Mouse (Mus musculus) MEL (cell line): ENCODE measurements at regions not wholly inside any gene's neighbourhood (a gene's known extent, or its start where the extent isn't known, plus 50 kb on each side); places are given as distances from the start of the nearest gene placed in this dataset.

ENCODE experiments used
- DNase-seq: peaks from one replicate; pipeline ENCODE4 v3.0.0; 2011; ENCODE audit warnings: low read depth, low spot score
- H3K27ac ChIP-seq: 2 replicates; pipeline ENCODE4 v1.5.1; 2012; ENCODE audit warnings: low read depth, mild to moderate bottlenecking, control low read depth, low read length, moderate library complexity; ENCODE audit not compliant: control insufficient read depth
- H3K27me3 ChIP-seq, 2 experiments: fragments of 150-350 bp in 1 of 2; sonication (generic) in 1 of 2; 2 replicates each; pipeline ENCODE4 v1.6.1; 2012; ENCODE audit warnings: low read length in 2 of 2, mild to moderate bottlenecking in 2 of 2, improper control_type of control experiment in 1 of 2, moderate library complexity in 1 of 2; ENCODE audit not compliant: insufficient read depth in 2 of 2, control insufficient read depth in 1 of 2
- H3K36me3 ChIP-seq, 2 experiments: 2 replicates each; pipeline ENCODE4 v1.6.1; 2012 to 2014; ENCODE audit warnings: low read length in 2 of 2, improper control_type of control experiment in 1 of 2, inconsistent platforms in 1 of 2, mild to moderate bottlenecking in 1 of 2; ENCODE audit not compliant: insufficient read depth in 2 of 2, control insufficient read depth in 1 of 2
- H3K4me1 ChIP-seq, 2 experiments: fragments of 150-350 bp in 1 of 2; sonication (generic) in 1 of 2; 2 replicates each; pipeline ENCODE4 v1.6.1; 2012; ENCODE audit warnings: low read length in 2 of 2, improper control_type of control experiment in 1 of 2, mild to moderate bottlenecking in 1 of 2; ENCODE audit not compliant: insufficient read depth in 2 of 2, control insufficient read depth in 1 of 2
- H3K4me3 ChIP-seq, 2 experiments: fragments of 150-350 bp in 1 of 2; sonication (generic) in 1 of 2; 2 replicates each; pipeline ENCODE4 v1.5.1; 2012; ENCODE audit warnings: low read depth in 2 of 2, low read length in 2 of 2, mild to moderate bottlenecking in 2 of 2, moderate library complexity in 2 of 2, control low read depth in 1 of 2, improper control_type of control experiment in 1 of 2; ENCODE audit not compliant: control insufficient read depth in 1 of 2, insufficient read depth in 1 of 2
- H3K79me2 ChIP-seq: 2 replicates; pipeline ENCODE4 v1.6.1; 2012; ENCODE audit warnings: mild to moderate bottlenecking, low read length, moderate library complexity; ENCODE audit not compliant: control insufficient read depth, poor library complexity, insufficient read depth
- H3K9ac ChIP-seq: 2 replicates; pipeline ENCODE4 v1.6.1; 2012; ENCODE audit warnings: low read depth, mild to moderate bottlenecking, control low read depth, low read length, moderate library complexity; ENCODE audit not compliant: control insufficient read depth, poor library complexity, severe bottlenecking
- H3K9me3 ChIP-seq: fragments of 150-350 bp; sonication (generic); replicated peaks from 2 replicates; pipeline ENCODE4 v1.6.1; 2012; ENCODE audit warnings: mild to moderate bottlenecking, low read length, improper control_type of control experiment, moderate library complexity; ENCODE audit not compliant: insufficient read depth
- BHLHE40 ChIP-seq: IDR thresholded peaks from 2 replicates; pipeline ENCODE4 v1.6.1; 2012; ENCODE audit warnings: low read depth, mild to moderate bottlenecking, inconsistent platforms, low read length, improper control_type of control experiment, borderline replicate concordance
- CHD1 ChIP-seq: IDR thresholded peaks from 2 replicates; pipeline ENCODE4 v1.6.1; 2012; ENCODE audit warnings: low read depth, mild to moderate bottlenecking, inconsistent platforms, low read length, improper control_type of control experiment
- CTCF ChIP-seq, 3 experiments: IDR thresholded peaks in 2 of 3; conservative IDR thresholded peaks in 1 of 3; 2 replicates each; pipeline ENCODE4 v1.5.1; 2011 to 2012; ENCODE audit warnings: low read length in 3 of 3, low read depth in 2 of 3, mild to moderate bottlenecking in 2 of 3, improper control_type of control experiment in 1 of 3, inconsistent platforms in 1 of 3, mixed read lengths in 1 of 3, moderate library complexity in 1 of 3; ENCODE audit not compliant: control insufficient read depth in 1 of 3, insufficient read depth in 1 of 3, poor library complexity in 1 of 3, severe bottlenecking in 1 of 3
- E2F4 ChIP-seq: IDR thresholded peaks from 2 replicates; pipeline ENCODE4 v1.6.1; 2011; ENCODE audit warnings: low read depth, low read length, improper control_type of control experiment, borderline replicate concordance
- ELF1 ChIP-seq: IDR thresholded peaks from 2 replicates; pipeline ENCODE4 v1.6.1; 2014; ENCODE audit warnings: low read depth, mild to moderate bottlenecking, inconsistent platforms, low read length, improper control_type of control experiment, moderate library complexity
- GABPA ChIP-seq: IDR thresholded peaks from 2 replicates; pipeline ENCODE4 v1.6.1; 2012; ENCODE audit warnings: low read depth, mild to moderate bottlenecking, inconsistent platforms, low read length, improper control_type of control experiment, moderate library complexity
- GATA1 ChIP-seq: IDR thresholded peaks from 2 replicates; pipeline ENCODE4 v1.6.1; 2011; ENCODE audit warnings: low read depth, low read length, improper control_type of control experiment
- HCFC1 ChIP-seq: IDR thresholded peaks from 2 replicates; pipeline ENCODE4 v1.6.1; 2012; ENCODE audit warnings: low read depth, mild to moderate bottlenecking, inconsistent platforms, low read length, improper control_type of control experiment, moderate library complexity
- KAT2A ChIP-seq: conservative IDR thresholded peaks from 2 replicates; pipeline ENCODE4 v1.6.1; 2012; ENCODE audit warnings: low read depth, low read length, improper control_type of control experiment, inconsistent platforms
- MAFK ChIP-seq: IDR thresholded peaks from 2 replicates; pipeline ENCODE4 v1.6.1; 2011; ENCODE audit warnings: low read depth, mild to moderate bottlenecking, low read length, improper control_type of control experiment, borderline replicate concordance
- MAZ ChIP-seq: IDR thresholded peaks from 2 replicates; pipeline ENCODE4 v1.6.1; 2012; ENCODE audit warnings: low read depth, mild to moderate bottlenecking, inconsistent platforms, low read length, improper control_type of control experiment
- MEF2A ChIP-seq: IDR thresholded peaks from 2 replicates; pipeline ENCODE4 v1.6.1; 2014; ENCODE audit warnings: low read depth, mild to moderate bottlenecking, inconsistent platforms, low read length, improper control_type of control experiment; ENCODE audit not compliant: poor library complexity, insufficient replicate concordance, severe bottlenecking; ENCODE audit errors: extremely low read depth
- MXI1 ChIP-seq: IDR thresholded peaks from 2 replicates; pipeline ENCODE4 v1.6.1; 2011; ENCODE audit warnings: mild to moderate bottlenecking, low read depth, low read length, improper control_type of control experiment
- MYB ChIP-seq: IDR thresholded peaks from 2 replicates; pipeline ENCODE4 v1.6.1; 2011; ENCODE audit warnings: mild to moderate bottlenecking, low read depth, low read length, improper control_type of control experiment
- MYC ChIP-seq: IDR thresholded peaks from 2 replicates; pipeline ENCODE4 v1.6.1; 2011; ENCODE audit warnings: low read depth, mild to moderate bottlenecking, low read length, improper control_type of control experiment, moderate library complexity
- NELFE ChIP-seq: IDR thresholded peaks from 2 replicates; pipeline ENCODE4 v1.6.1; 2011; ENCODE audit warnings: low read depth, low read length, improper control_type of control experiment
- NRF1 ChIP-seq: IDR thresholded peaks from 2 replicates; pipeline ENCODE4 v1.6.1; 2014; ENCODE audit warnings: low read depth, mild to moderate bottlenecking, inconsistent platforms, low read length, improper control_type of control experiment, moderate library complexity; ENCODE audit not compliant: poor library complexity, insufficient read depth, severe bottlenecking
- POLR2AphosphoS2 ChIP-seq: IDR thresholded peaks from 2 replicates; pipeline ENCODE4 v1.6.1; 2011; ENCODE audit warnings: low read length, improper control_type of control experiment
- POLR2AphosphoS5 ChIP-seq: IDR thresholded peaks from 2 replicates; pipeline ENCODE4 v1.6.1; 2012; ENCODE audit warnings: low read depth, borderline replicate concordance, mild to moderate bottlenecking, inconsistent platforms, low read length, moderate library complexity, mixed read lengths
- RCOR1 ChIP-seq: IDR thresholded peaks from 2 replicates; pipeline ENCODE4 v1.6.1; 2012; ENCODE audit warnings: low read depth, mild to moderate bottlenecking, inconsistent platforms, low read length, improper control_type of control experiment
- SIN3A ChIP-seq: IDR thresholded peaks from 2 replicates; pipeline ENCODE4 v1.6.1; 2012; ENCODE audit warnings: low read length, improper control_type of control experiment, inconsistent platforms
- TCF12 ChIP-seq: IDR thresholded peaks from 2 replicates; pipeline ENCODE4 v1.6.1; 2014; ENCODE audit warnings: low read depth, mild to moderate bottlenecking, inconsistent platforms, low read length, improper control_type of control experiment, moderate library complexity
- UBTF ChIP-seq: IDR thresholded peaks from 2 replicates; pipeline ENCODE4 v1.6.1; 2012; ENCODE audit warnings: low read depth, mild to moderate bottlenecking, inconsistent platforms, low read length, improper control_type of control experiment, moderate library complexity, borderline replicate concordance; ENCODE audit not compliant: insufficient read depth
- USF2 ChIP-seq, 2 experiments: IDR thresholded peaks; 2 replicates each; pipeline ENCODE4 v1.6.1; 2011 to 2012; ENCODE audit warnings: improper control_type of control experiment in 2 of 2, low read length in 2 of 2, borderline replicate concordance in 1 of 2, inconsistent platforms in 1 of 2, low read depth in 1 of 2, mild to moderate bottlenecking in 1 of 2; ENCODE audit not compliant: insufficient read depth in 1 of 2
- ZMIZ1 ChIP-seq: IDR thresholded peaks from 2 replicates; pipeline ENCODE4 v1.6.1; 2012; ENCODE audit warnings: low read depth, mild to moderate bottlenecking, inconsistent platforms, low read length, improper control_type of control experiment, moderate library complexity
- ZNF384 ChIP-seq: IDR thresholded peaks from 2 replicates; pipeline ENCODE4 v1.6.1; 2012; ENCODE audit warnings: low read depth, mild to moderate bottlenecking, inconsistent platforms, low read length, improper control_type of control experiment

DNA sequence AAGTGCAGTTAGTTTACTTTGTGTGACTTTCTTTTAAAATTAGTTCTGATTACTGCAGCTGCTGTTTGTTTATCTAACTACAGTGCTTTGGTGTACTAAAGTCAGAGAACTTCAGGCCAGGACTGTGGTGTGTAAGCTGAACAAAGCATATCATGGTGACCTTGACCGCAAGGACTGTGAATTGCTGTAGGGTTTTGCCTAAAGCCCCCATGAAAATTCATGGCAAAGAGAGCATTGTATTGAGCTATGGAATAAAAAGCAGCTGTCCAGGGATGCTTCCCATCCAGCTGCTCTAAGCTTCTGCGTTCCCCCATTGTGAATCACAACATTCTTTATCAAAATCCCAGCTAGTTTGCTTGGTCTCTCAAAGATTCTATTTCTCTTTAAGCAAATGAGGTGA is 173.0 kb upstream of the Spats2l start:
- Histone ChIP-seq H3K27me3 (no peaks in the 10 kb centered on the region), H3K4me3 (no peak overlapping the region), H3K27ac (no peak overlapping the region), H3K79me2 (no peaks in the 10 kb centered on the region), H3K9me3 (no peaks in the 10 kb centered on the region), H3K36me3 (no peaks in the 10 kb centered on the region), H3K9ac (no peak overlapping the region), H3K4me1 (no peaks in the 10 kb centered on the region)
- TF ChIP-seq ELF1 = no peak
- no peak for TF ChIP-seq RCOR1
- TF ChIP-seq ZNF384 = no peak
- TF ChIP-seq UBTF = no peak
- no peak for TF ChIP-seq CHD1
- no peak for TF ChIP-seq HCFC1
- TF ChIP-seq SIN3A = no peak
- no peak for TF ChIP-seq MEF2A
- TF ChIP-seq KAT2A = no peak
- TF ChIP-seq POLR2AphosphoS2 = no peak
- TF ChIP-seq USF2 (IDR thresholded peaks at IDR 0.05; ENCODE audit: borderline replicate concordance in 1 of 2, insufficient read depth in 1 of 2, low read depth in 1 of 2, low read length in 2 of 2) = no peak
- no peak for TF ChIP-seq GATA1
- TF ChIP-seq NELFE = no peak
- TF ChIP-seq TCF12 = no peak
- TF ChIP-seq E2F4 = no peak
- no peak for TF ChIP-seq MXI1
- TF ChIP-seq BHLHE40 = no peak
- no peak for TF ChIP-seq POLR2AphosphoS5
- no peak for TF ChIP-seq MAFK
- DNase-seq = no peak

DNA sequence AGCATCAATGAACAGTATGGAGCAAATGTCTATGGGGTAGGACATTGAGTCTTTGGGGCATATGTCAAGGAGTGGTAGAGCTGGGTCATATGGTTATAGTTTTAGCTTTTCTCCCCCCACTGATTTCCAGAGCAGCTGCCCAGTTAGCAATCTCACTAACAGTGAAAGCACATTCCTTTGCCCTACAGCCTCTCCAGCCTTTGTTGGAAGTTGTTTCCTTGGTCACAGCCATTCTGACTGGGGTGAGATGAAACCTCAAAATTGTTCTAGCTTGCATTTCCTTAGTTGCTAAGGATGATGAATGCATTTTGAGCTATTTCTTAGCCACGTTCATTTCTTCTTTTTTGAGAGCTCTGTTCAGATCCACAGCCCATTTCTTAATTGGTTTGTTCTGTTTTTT is 168.4 kb upstream of the Spats2l start:
- no peak overlapping the region for H3K27ac ChIP-seq
- H3K36me3 ChIP-seq = no peaks in the 10 kb centered on the region
- TF ChIP-seq NRF1 = no peak
- no peak for TF ChIP-seq ELF1
- TF ChIP-seq CTCF (IDR thresholded peaks at IDR 0.05 in 2 of 3, conservative IDR thresholded peaks at IDR 0.05 in 1 of 3; ENCODE audit: control insufficient read depth in 1 of 3, insufficient read depth in 1 of 3, low read depth in 2 of 3, low read length in 3 of 3, poor library complexity in 1 of 3, severe bottlenecking in 1 of 3) = no peak
- TF ChIP-seq GABPA = no peak
- no peak for TF ChIP-seq MAZ
- no peak for TF ChIP-seq ZNF384
- TF ChIP-seq POLR2AphosphoS2 = no peak
- no peak for TF ChIP-seq NELFE
- TF ChIP-seq SIN3A = no peak
- no peak for TF ChIP-seq ZMIZ1
- TF ChIP-seq MYC = no peak
- TF ChIP-seq MYB = no peak
- TF ChIP-seq, all 39 proteins: peak for 0
- no peak for DNase-seq
- H3K4me1 ChIP-seq = no peaks in the 10 kb centered on the region
- H3K9ac ChIP-seq = no peak overlapping the region
- no peaks in the 10 kb centered on the region for H3K79me2 ChIP-seq
- H3K4me3 ChIP-seq = no peak overlapping the region
- no peaks in the 10 kb centered on the region for H3K27me3 ChIP-seq
- no peaks in the 10 kb centered on the region for H3K9me3 ChIP-seq
